Mouse (Mus musculus): ENCODE measurements around the gene Sapcd1. TPM values are rescaled to one million over a fixed set of nuclear protein-coding genes. Genes with fewer than 3 reads are reported as not detected.

Gene Sapcd1
- polyA plus RNA-seq, 1 experiment = 7.3 TPM

- Histone ChIP-seq H3K27me3 (ENCODE audit: control insufficient read depth, insufficient read depth, low read length) (no peaks in the 10 kb centered on the region), H3K36me3 (ENCODE audit: control insufficient read depth, insufficient read depth, low read length) (no peaks in the 10 kb centered on the region), H3K4me3 (ENCODE audit: extremely low read depth, insufficient read depth, insufficient read length) (peak overlapping the region; percentile 7; the same call in 1 of the 2 replicates), H3K4me1 (ENCODE audit: control insufficient read depth, insufficient read depth, insufficient read length) (peaks cover 25% of the 10 kb centered on the region; the same call in 1 of the 2 replicates), H3K27ac (ENCODE audit: insufficient read depth, low read length) (no peak overlapping the region)
- TF ChIP-seq CTCF (IDR thresholded peaks at IDR 0.05; ENCODE audit: extremely low read depth, insufficient read depth, insufficient read length, insufficient replicate concordance) (peak; percentile 69; the same call in 1 of the 2 replicates), POLR2A (IDR thresholded peaks at IDR 0.05; ENCODE audit: low read depth, low read length) (no peak)
- DNase-seq (ENCODE audit: low read depth in 1 of 2, low spot score in 2 of 2) = peak in 1 of 2 experiments; percentile 43
- 17% methylated on average over 19 of the region's 19 CpGs for WGBS
These were observed 2.1 kb upstream of the Sapcd1 start for GRCm38 (mm10) chr17:35029691-35030532.

GRCm38 (mm10) chr17:35028315-35028714 is 499 bp upstream of the Sapcd1 start:
- H3K4me1 ChIP-seq (ENCODE audit: control insufficient read depth, insufficient read depth, insufficient read length) = peaks cover 34% of the 10 kb centered on the region
- TF ChIP-seq POLR2A (IDR thresholded peaks at IDR 0.05; ENCODE audit: low read depth, low read length) (no peak), CTCF (IDR thresholded peaks at IDR 0.05; ENCODE audit: extremely low read depth, insufficient read depth, insufficient read length, insufficient replicate concordance) (no peak)

GRCm38 (mm10) chr17:35026206-35026605 is 1.6 kb downstream of the Sapcd1 start:
- no peak for TF ChIP-seq POLR2A (IDR thresholded peaks at IDR 0.05; ENCODE audit: low read depth, low read length)
- no peak for TF ChIP-seq CTCF (IDR thresholded peaks at IDR 0.05; ENCODE audit: extremely low read depth, insufficient read depth, insufficient read length, insufficient replicate concordance)
- WGBS = 88% methylated on average over 5 of the region's 5 CpGs
- Histone ChIP-seq H3K27ac (ENCODE audit: insufficient read depth, low read length) (no peak overlapping the region), H3K4me1 (ENCODE audit: control insufficient read depth, insufficient read depth, insufficient read length) (peaks cover 28% of the 10 kb centered on the region), H3K36me3 (ENCODE audit: control insufficient read depth, insufficient read depth, low read length) (no peaks in the 10 kb centered on the region), H3K4me3 (ENCODE audit: extremely low read depth, insufficient read depth, insufficient read length) (no peak overlapping the region), H3K27me3 (ENCODE audit: control insufficient read depth, insufficient read depth, low read length) (no peaks in the 10 kb centered on the region)
- no peak for DNase-seq (ENCODE audit: low read depth in 1 of 2, low spot score in 2 of 2)

More at GRCm38 (mm10) chr17:35028315-35028714, 499 bp upstream of the Sapcd1 start:
- no peak for DNase-seq (ENCODE audit: low read depth in 1 of 2, low spot score in 2 of 2)
- Histone ChIP-seq H3K27me3 (ENCODE audit: control insufficient read depth, insufficient read depth, low read length) (no peaks in the 10 kb centered on the region), H3K4me3 (ENCODE audit: extremely low read depth, insufficient read depth, insufficient read length) (no peak overlapping the region), H3K27ac (ENCODE audit: insufficient read depth, low read length) (no peak overlapping the region), H3K36me3 (ENCODE audit: control insufficient read depth, insufficient read depth, low read length) (no peaks in the 10 kb centered on the region)
- WGBS = 36% methylated on average over 2 of the region's 2 CpGs

GRCm38 (mm10) chr17:35024691-35025488 is 2.9 kb downstream of the Sapcd1 start:
- 37% methylated on average over 10 of the region's 10 CpGs for WGBS
- H3K27ac ChIP-seq (ENCODE audit: insufficient read depth, low read length) = no peak overlapping the region

GRCm38 (mm10) chr17:35024261-35024660 is 3.6 kb downstream of the Sapcd1 start:
- WGBS = 64% methylated on average over 13 of the region's 13 CpGs
- no peaks in the 10 kb centered on the region for H3K36me3 ChIP-seq (ENCODE audit: control insufficient read depth, insufficient read depth, low read length)
- H3K4me3 ChIP-seq (ENCODE audit: extremely low read depth, insufficient read depth, insufficient read length) = no peak overlapping the region
- no peak for DNase-seq (ENCODE audit: low read depth in 1 of 2, low spot score in 2 of 2)
- no peak for TF ChIP-seq POLR2A (IDR thresholded peaks at IDR 0.05; ENCODE audit: low read depth, low read length)
- H3K27ac ChIP-seq (ENCODE audit: insufficient read depth, low read length) = no peak overlapping the region
- no peaks in the 10 kb centered on the region for H3K27me3 ChIP-seq (ENCODE audit: control insufficient read depth, insufficient read depth, low read length)
- peaks cover 21% of the 10 kb centered on the region for H3K4me1 ChIP-seq (ENCODE audit: control insufficient read depth, insufficient read depth, insufficient read length)

More at GRCm38 (mm10) chr17:35024691-35025488, 2.9 kb downstream of the Sapcd1 start:
- H3K4me1 ChIP-seq (ENCODE audit: control insufficient read depth, insufficient read depth, insufficient read length) = peaks cover 26% of the 10 kb centered on the region
- DNase-seq (ENCODE audit: low read depth in 1 of 2, low spot score in 2 of 2) = no peak
- TF ChIP-seq POLR2A (IDR thresholded peaks at IDR 0.05; ENCODE audit: low read depth, low read length) = no peak
- TF ChIP-seq CTCF (IDR thresholded peaks at IDR 0.05; ENCODE audit: extremely low read depth, insufficient read depth, insufficient read length, insufficient replicate concordance) = no peak
- H3K27me3 ChIP-seq (ENCODE audit: control insufficient read depth, insufficient read depth, low read length) = no peaks in the 10 kb centered on the region
- H3K36me3 ChIP-seq (ENCODE audit: control insufficient read depth, insufficient read depth, low read length) = no peaks in the 10 kb centered on the region
- no peak overlapping the region for H3K4me3 ChIP-seq (ENCODE audit: extremely low read depth, insufficient read depth, insufficient read length)

GRCm38 (mm10) chr17:35023756-35024155 is 4.1 kb downstream of the Sapcd1 start:
- H3K27ac ChIP-seq (ENCODE audit: insufficient read depth, low read length) = no peak overlapping the region
- DNase-seq (ENCODE audit: low read depth in 1 of 2, low spot score in 2 of 2) = no peak
- H3K4me3 ChIP-seq (ENCODE audit: extremely low read depth, insufficient read depth, insufficient read length) = no peak overlapping the region
- WGBS = 28% methylated on average over 4 of the region's 4 CpGs
- no peaks in the 10 kb centered on the region for H3K27me3 ChIP-seq (ENCODE audit: control insufficient read depth, insufficient read depth, low read length)
- peaks cover 20% of the 10 kb centered on the region for H3K4me1 ChIP-seq (ENCODE audit: control insufficient read depth, insufficient read depth, insufficient read length)
- TF ChIP-seq CTCF (IDR thresholded peaks at IDR 0.05; ENCODE audit: extremely low read depth, insufficient read depth, insufficient read length, insufficient replicate concordance) (no peak), POLR2A (IDR thresholded peaks at IDR 0.05; ENCODE audit: low read depth, low read length) (no peak)
- H3K36me3 ChIP-seq (ENCODE audit: control insufficient read depth, insufficient read depth, low read length) = no peaks in the 10 kb centered on the region
